Mouse (Mus musculus) gastrocnemius, postnatal 14 days (tissue): ENCODE measurements at regions not wholly inside any gene's neighbourhood (a gene's known extent, or its start where the extent isn't known, plus 50 kb on each side); places are given as distances from the start of the nearest gene placed in this dataset.
"Not testable (repeated sequence)": the region's sequence is repeated elsewhere in the genome, so short reads cannot be mapped to it uniquely, and the experiment has no call there.

ENCODE experiments used
- DNase-seq: peaks from one replicate; pipeline ENCODE4 v3.0.0; 2021; ENCODE audit warnings: mixed read lengths
- intact Hi-C: fragments of 180-260 bp; cut with DNase I; formaldehyde crosslinking; loops from one replicate; pipeline ENCODE4 v1.15.1; 2025; ENCODE audit warnings: low total_unique reads

GRCm38 (mm10) chr1:166895945-166896344 is 105.3 kb upstream of the Fam78b start:
- DNase-seq, result no peak
- intact Hi-C loops, result no loop called here

GRCm38 (mm10) chr1:166898741-166899140 is 102.5 kb upstream of the Fam78b start:
- intact Hi-C loops, result no loop called here
- no peak for DNase-seq

DNA sequence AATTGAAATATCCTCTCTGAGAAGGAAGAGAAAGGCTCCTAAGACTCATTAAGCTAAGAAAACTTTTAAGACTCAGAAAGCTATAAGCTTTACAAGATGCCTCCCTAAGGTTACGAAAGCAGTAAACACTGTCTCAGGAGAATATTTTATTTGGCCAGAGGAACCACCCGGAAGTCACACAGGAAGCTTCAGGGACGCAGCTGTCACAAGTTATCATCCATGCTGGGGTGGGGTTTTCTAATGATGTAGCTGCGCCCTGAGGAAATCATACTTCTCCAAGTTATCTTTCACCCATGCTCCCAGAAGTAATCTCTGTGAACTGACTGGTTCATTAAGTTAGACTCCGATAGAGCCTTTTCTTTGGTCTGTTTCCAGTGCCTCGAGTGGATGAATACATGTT is 102.0 kb upstream of the Fam78b start:
- DNase-seq, result no peak
- intact Hi-C loops, result no loop called here

GRCm38 (mm10) chr1:166900028-166900427 is 101.2 kb upstream of the Fam78b start:
- no peak for DNase-seq
- intact Hi-C loops, result no loop called here

- DNase-seq, result no peak
- intact Hi-C loops, result no loop called here
Observed at GRCm38 (mm10) chr1:166900441-166901161, 100.6 kb upstream of the Fam78b start.

GRCm38 (mm10) chr1:166901574-166901973 is 99.6 kb upstream of the Fam78b start:
- intact Hi-C loops, result no loop called here

GRCm38 (mm10) chr1:166903417-166903816 is 97.8 kb upstream of the Fam78b start:
- DNase-seq, result no peak
- intact Hi-C loops, result no loop called here

More at GRCm38 (mm10) chr1:166901574-166901973, 99.6 kb upstream of the Fam78b start:
- no peak for DNase-seq

GRCm38 (mm10) chr1:166908231-166908805 is 92.9 kb upstream of the Fam78b start:
- DNase-seq, result no peak
- intact Hi-C loops, result no loop called here

DNA sequence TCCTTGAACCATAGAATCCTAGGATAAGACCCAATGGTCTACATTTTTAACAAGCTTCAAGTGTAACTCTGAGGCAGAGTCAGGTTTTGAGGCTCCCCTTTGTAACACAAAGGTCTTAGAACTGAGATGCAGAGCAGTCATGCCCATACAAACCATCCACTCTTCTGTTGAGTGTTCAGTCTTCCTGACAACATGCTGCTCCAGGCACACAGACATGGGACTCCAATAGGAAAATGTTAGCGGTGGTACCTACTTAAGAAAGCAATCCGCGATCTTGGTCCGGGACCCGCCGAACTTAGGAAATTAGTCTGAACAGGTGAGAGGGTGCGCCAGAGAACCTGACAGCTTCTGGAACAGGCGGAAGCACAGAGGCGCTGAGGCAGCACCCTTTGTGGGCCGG is 89.0 kb upstream of the Fam78b start:
- intact Hi-C loops, DNase-seq: not testable (repeated sequence)

DNA sequence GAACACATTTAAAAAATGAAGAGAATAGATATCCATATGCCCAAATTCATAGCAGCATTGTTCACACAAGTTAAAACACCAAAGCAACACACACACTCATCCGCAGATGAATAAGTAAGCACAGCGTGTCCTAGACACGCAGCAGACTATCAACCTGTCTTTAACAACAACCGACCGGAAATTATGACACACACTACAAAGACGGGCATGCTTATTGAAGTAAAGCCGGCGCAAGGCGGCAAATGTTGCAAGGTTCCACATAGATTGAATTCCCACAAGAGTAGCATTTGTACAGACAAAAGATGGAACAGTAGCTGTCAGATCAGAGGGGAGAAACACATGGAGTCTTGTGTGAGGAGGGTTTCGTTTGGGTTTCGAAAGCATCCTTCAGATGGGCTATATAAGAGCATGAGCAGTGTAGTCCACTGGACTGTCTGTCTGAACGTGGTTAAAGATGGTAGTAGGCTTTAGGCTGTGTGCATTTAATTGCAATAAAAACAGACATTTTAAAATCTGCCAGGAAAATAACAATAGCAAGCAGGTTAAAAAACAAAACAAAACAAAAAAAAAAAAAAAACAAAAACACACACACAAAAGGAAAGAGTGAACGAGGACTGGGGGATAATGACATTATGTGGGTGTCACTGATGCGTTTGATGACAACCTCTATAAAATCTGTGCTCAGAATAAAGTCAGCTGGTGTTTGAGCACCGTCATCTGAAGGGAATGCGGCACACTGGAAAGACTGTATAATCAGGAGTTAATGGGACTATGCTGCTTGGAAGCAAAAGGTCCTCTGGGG is 78.1 kb upstream of the Fam78b start:
- intact Hi-C loops, result no loop called here
- no peak for DNase-seq

GRCm38 (mm10) chr1:166923713-166923975 is 77.6 kb upstream of the Fam78b start:
- intact Hi-C loops, result no loop called here
- no peak for DNase-seq

DNA sequence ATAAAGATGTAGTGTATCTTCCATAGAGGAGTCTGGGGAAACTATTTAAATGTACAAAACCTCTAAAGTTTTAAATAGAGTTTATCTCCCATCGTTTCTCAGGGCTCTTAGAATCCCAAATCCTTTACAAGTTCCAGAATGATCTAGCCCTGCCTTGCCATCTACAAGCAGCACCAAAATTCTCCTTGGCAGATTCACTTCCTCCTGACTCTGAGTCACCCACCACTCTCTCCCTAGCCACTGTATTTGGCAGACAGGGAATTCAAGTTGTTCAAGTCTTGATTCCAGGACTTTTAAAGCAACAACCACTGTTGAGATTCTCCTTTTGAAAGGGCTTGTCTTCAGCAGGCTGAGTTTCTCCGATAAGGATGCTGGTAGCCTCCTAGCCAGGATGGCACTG is 77.1 kb upstream of the Fam78b start:
- intact Hi-C loops, result no loop called here
- DNase-seq, result no peak

DNA sequence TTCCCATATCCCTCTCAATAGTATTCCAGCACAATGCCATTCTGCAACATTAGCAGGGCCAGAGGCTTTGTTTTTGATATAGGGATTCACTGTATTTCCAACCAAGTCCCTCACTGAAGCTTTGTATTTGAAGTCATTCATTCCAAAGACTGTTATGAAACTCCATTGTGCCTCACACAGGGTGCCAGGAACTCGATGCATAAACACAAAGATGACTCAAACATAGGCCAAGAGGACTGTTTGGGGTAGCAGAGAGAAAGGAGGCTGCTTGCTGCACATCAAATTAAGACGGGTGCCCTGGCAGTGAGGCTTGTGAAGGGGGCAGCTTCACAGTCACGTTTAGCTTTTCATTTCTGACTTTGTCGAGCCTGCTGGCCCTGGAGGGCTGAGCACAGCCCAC is 75.1 kb upstream of the Fam78b start:
- intact Hi-C loops, result no loop called here
- DNase-seq, result no peak

DNA sequence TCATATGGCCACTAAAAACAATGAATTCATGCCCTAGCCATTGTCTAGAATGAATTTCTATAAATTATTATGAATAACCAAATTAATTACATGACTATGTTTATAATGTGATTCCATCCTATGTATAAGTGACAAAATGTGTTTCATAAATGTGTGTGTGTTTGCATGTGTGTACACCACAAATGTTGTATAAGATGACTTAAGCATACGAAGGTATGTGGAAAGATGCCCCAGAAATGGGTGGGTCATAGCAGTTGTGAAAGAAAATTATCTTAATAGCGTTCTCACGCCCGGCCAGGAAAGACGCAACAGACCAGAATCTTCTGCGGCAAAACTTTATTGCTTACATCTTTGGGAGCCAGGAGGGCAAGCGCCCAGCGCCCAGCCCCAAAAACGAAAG is 61.5 kb upstream of the Fam78b start:
- DNase-seq, intact Hi-C loops: not testable (repeated sequence)

GRCm38 (mm10) chr1:166940146-166941076 is 60.8 kb upstream of the Fam78b start:
- DNase-seq, intact Hi-C loops: not testable (repeated sequence)

GRCm38 (mm10) chr1:166942201-166942600 is 59.0 kb upstream of the Fam78b start:
- intact Hi-C loops, result no loop called here
- no peak for DNase-seq

DNA sequence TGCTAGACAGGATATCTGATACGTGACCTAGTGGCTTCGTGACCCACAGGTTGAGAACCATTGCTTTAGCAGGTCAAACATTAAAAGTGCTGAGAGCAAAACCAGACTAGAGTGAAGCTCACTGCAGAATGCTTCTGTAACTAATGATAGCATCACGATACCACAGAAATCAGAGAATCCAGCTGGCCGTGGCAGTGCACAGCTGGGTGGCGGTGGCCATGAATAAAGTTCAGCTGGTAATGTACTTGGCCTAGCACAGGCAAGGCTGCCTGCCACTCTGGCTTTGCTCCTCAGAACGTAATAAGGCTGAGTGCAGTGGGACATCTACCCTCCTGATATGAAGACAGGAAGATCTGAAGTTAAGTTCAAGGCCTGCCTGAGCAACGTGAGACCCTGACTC is 56.7 kb upstream of the Fam78b start:
- intact Hi-C loops, result no loop called here

DNA sequence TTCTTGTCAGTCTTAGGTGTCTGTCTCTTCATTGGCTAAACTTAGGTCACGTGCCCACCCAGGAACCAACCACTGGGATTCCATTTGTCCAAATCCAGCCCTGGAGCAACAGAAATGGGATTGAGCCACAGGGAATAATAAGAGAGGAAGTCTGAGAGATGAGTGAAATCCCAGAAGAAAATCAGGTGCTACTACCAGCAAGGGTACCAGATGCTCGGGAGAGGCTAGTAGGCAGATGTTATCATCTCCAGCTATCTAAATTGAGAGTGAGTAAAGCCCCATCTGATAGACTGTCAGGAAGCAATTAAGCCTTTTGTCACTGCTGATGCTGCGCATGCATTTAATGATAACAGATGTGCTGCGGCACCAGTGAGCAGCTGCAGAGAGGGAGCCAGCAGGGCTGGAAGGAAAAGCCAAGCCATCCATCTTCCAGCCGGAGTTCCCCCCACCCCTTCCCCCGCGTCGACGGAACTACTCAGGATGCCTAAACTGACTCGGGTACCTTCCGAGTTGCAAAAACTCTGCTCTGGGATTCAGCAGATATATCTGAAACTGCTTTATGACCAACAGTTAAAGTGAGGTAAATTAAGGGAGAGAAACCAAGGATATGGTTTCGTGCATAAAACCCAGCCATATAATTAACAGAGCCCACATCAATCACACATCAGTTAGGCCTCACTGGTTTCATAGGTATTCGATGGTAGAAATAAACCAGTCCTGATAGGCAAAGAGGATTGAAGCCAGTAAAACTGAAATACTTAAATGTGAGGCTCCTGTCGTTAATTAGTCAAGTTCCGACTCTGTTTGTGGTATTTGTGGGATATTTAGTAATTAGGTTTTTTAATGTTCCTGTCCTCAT is 53.1 kb upstream of the Fam78b start:
- intact Hi-C loops, result no loop called here
- DNase-seq, result no peak

More for the DNA sequence above, 56.7 kb upstream of the Fam78b start:
- no peak for DNase-seq
